Mouse (Mus musculus): ENCODE measurements around the gene Umad1. TPM values are rescaled to one million over a fixed set of nuclear protein-coding genes. Genes with fewer than 3 reads are reported as not detected.

The Umad1 gene
- polyA plus RNA-seq, 1 experiment from 2014 or later = 19.7 TPM

DNA sequence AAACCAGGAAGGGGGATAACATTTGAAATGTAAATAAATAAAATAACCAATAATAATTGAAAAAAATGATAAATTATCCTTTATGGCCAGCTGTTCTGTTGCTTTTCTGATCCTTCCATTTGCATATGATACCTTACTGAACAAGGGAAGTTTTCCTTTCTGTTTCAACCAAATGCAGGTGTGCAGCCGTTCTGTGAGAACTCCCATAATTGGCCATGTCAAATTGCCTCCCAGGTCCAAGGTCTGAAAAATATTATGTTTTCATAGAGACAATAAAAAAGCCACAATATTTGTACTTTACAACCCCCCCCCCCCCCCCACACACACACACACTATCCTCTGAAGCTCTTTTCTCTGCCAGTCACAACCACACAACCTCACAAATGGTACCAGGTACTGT, 206.3 kb downstream of the Umad1 start:
- no peak overlapping the region for H3K27ac ChIP-seq (replicated peaks; ENCODE audit: low read depth, low read length)
- H3K4me2 ChIP-seq (ENCODE audit: low read depth, low read length) = no peak overlapping the region
- no peaks in the 10 kb centered on the region for H3K27me3 ChIP-seq (ENCODE audit: control insufficient read depth, insufficient read depth, low read length)
- DNase-seq (ENCODE audit: low spot score) (no peak), ATAC-seq (replicated peaks; ENCODE audit: insufficient number of reproducible peaks, low FRiP score, low TSS enrichment, low read depth) (no peak)
- no peaks in the 10 kb centered on the region for H3K4me1 ChIP-seq (ENCODE audit: control insufficient read depth, insufficient read depth, low read length)
- no peaks in the 10 kb centered on the region for H3K9me3 ChIP-seq (replicated peaks; ENCODE audit: control insufficient read depth, low read length)
- H3K36me3 ChIP-seq (replicated peaks; ENCODE audit: control insufficient read depth, insufficient read depth, low read depth, low read length) = no peaks in the 10 kb centered on the region
- WGBS = 67% methylated on average over 1 of the region's 1 CpGs
- H3K9ac ChIP-seq (replicated peaks; ENCODE audit: low read length) = no peak overlapping the region
- no peak overlapping the region for H3K4me3 ChIP-seq (ENCODE audit: low read depth, low read length)

DNA sequence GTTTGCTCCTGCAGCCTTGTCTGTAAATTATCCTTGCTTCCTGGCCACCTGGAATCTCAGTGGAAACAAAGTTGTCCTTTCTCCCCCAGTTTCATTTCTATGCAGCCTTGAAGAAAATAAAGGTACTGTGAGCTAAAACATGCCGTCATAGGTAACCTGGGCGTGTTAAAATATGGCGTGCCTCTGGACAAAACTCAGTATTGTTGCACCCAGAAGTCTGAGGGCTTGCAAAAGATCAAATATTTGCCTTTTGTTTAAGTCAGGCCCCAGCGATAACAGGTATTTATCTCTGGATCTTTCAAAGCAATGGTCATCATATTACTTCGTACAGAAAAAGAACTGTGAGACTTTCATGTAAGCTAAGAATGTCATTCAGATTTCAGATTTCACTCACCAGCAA, 206.9 kb downstream of the Umad1 start:
- H3K9ac ChIP-seq (replicated peaks; ENCODE audit: low read length) = no peak overlapping the region

DNA sequence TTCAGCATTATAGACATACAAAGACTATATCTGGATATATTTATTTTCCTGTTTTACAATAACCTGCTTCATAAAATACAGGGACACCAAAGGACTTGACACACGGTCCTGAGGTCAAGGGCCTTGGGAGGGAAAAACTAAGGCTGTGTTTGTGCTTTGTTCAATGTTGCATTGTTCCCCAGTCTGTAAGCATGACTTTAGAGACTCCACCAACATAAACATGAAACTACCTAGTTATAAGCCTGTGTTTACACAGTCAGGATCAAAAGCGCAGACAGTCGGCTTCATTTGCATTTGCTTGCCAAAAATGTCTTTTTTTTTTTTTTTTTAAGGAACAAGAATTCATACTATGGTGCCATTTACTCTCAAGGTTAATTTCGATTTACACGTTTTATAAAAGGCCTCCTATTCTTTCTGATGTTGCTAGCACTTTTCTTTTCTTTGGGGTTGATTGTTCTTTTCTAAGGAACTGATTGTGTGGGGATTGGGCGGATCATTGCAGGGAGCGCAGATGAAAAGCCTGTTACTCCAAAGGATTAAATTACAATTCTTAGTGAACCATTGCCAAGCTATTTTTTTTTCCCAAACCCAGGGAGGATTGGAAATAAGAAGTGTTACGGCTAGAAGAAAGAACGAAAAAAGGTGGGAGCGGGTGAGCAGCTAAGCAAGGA, 208.7 kb downstream of the Umad1 start:
- Histone ChIP-seq H3K27me3 (ENCODE audit: control insufficient read depth, insufficient read depth, low read length) (no peaks in the 10 kb centered on the region), H3K27ac (replicated peaks; ENCODE audit: low read depth, low read length) (no peak overlapping the region), H3K4me3 (ENCODE audit: low read depth, low read length) (no peak overlapping the region), H3K4me2 (ENCODE audit: low read depth, low read length) (no peak overlapping the region), H3K36me3 (replicated peaks; ENCODE audit: control insufficient read depth, insufficient read depth, low read depth, low read length) (no peaks in the 10 kb centered on the region), H3K9me3 (replicated peaks; ENCODE audit: control insufficient read depth, low read length) (no peaks in the 10 kb centered on the region), H3K4me1 (ENCODE audit: control insufficient read depth, insufficient read depth, low read length) (no peaks in the 10 kb centered on the region), H3K9ac (replicated peaks; ENCODE audit: low read length) (no peak overlapping the region)
- WGBS = 58% methylated on average over 10 of the region's 10 CpGs
- ATAC-seq (replicated peaks; ENCODE audit: insufficient number of reproducible peaks, low FRiP score, low TSS enrichment, low read depth) (no peak), DNase-seq (ENCODE audit: low spot score) (no peak)

More for the DNA sequence above, 206.9 kb downstream of the Umad1 start:
- no peaks in the 10 kb centered on the region for H3K27me3 ChIP-seq (ENCODE audit: control insufficient read depth, insufficient read depth, low read length)
- H3K4me2 ChIP-seq (ENCODE audit: low read depth, low read length) = no peak overlapping the region
- no peaks in the 10 kb centered on the region for H3K9me3 ChIP-seq (replicated peaks; ENCODE audit: control insufficient read depth, low read length)
- H3K36me3 ChIP-seq (replicated peaks; ENCODE audit: control insufficient read depth, insufficient read depth, low read depth, low read length) = no peaks in the 10 kb centered on the region
- 76% methylated on average over 5 of the region's 5 CpGs for WGBS
- H3K4me1 ChIP-seq (ENCODE audit: control insufficient read depth, insufficient read depth, low read length) = no peaks in the 10 kb centered on the region
- H3K4me3 ChIP-seq (ENCODE audit: low read depth, low read length) = no peak overlapping the region
- ATAC-seq (replicated peaks; ENCODE audit: insufficient number of reproducible peaks, low FRiP score, low TSS enrichment, low read depth) (no peak), DNase-seq (ENCODE audit: low spot score) (no peak)
- H3K27ac ChIP-seq (replicated peaks; ENCODE audit: low read depth, low read length) = no peak overlapping the region

DNA sequence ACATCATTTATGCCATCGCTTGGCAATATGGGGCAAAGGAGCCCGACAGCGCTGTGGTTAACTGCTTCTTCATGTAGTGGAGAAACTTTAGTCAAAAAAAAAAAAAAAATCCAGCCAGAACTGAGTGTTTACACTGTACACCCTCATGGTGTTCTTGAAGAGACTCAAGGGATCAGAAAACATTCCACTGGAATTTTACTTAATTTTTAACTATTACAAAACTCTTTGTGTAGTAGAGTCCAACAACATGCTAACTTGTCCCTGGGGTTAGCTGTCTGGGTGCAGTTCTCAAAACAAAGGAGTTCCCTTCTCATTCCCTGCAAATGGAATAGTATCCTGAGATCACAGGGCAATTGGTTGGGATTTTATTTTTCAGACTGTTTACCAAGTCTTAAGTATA, 210.8 kb downstream of the Umad1 start:
- Histone ChIP-seq H3K36me3 (replicated peaks; ENCODE audit: control insufficient read depth, insufficient read depth, low read depth, low read length) (no peaks in the 10 kb centered on the region), H3K4me3 (ENCODE audit: low read depth, low read length) (no peak overlapping the region), H3K9me3 (replicated peaks; ENCODE audit: control insufficient read depth, low read length) (no peaks in the 10 kb centered on the region), H3K27me3 (ENCODE audit: control insufficient read depth, insufficient read depth, low read length) (no peaks in the 10 kb centered on the region), H3K4me1 (ENCODE audit: control insufficient read depth, insufficient read depth, low read length) (no peaks in the 10 kb centered on the region), H3K4me2 (ENCODE audit: low read depth, low read length) (no peak overlapping the region), H3K9ac (replicated peaks; ENCODE audit: low read length) (no peak overlapping the region), H3K27ac (replicated peaks; ENCODE audit: low read depth, low read length) (no peak overlapping the region)
- 88% methylated on average over 3 of the region's 3 CpGs for WGBS
- ATAC-seq (replicated peaks; ENCODE audit: insufficient number of reproducible peaks, low FRiP score, low TSS enrichment, low read depth) = no peak
- DNase-seq (ENCODE audit: low spot score) = no peak

DNA sequence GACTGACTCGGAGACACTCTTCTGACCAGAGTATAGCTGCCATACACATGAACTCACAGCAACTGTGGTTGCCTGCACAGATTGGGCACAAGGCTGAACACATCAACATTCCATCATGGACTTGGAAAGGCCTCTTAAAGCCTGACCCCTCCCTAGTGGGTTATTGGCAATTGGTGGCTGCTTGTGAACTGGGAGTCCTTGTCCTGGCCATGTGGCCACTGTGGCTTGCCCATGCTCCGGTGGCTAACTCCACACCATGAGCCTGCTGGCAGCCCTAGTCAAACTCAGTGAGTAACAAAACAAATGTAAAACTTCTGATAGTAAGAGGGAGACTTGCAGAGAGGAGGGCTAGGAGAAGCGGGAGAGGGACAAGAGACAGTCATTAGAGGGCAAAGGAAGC, 213.0 kb downstream of the Umad1 start:
- Histone ChIP-seq H3K27me3 (ENCODE audit: control insufficient read depth, insufficient read depth, low read length) (no peaks in the 10 kb centered on the region), H3K4me2 (ENCODE audit: low read depth, low read length) (no peak overlapping the region), H3K36me3 (replicated peaks; ENCODE audit: control insufficient read depth, insufficient read depth, low read depth, low read length) (no peaks in the 10 kb centered on the region), H3K4me3 (ENCODE audit: low read depth, low read length) (no peak overlapping the region), H3K27ac (replicated peaks; ENCODE audit: low read depth, low read length) (no peak overlapping the region), H3K9ac (replicated peaks; ENCODE audit: low read length) (no peak overlapping the region), H3K4me1 (ENCODE audit: control insufficient read depth, insufficient read depth, low read length) (no peaks in the 10 kb centered on the region), H3K9me3 (replicated peaks; ENCODE audit: control insufficient read depth, low read length) (no peaks in the 10 kb centered on the region)
- DNase-seq (ENCODE audit: low spot score) = no peak
- ATAC-seq (replicated peaks; ENCODE audit: insufficient number of reproducible peaks, low FRiP score, low TSS enrichment, low read depth) = no peak
- WGBS = 85% methylated on average over 3 of the region's 3 CpGs

DNA sequence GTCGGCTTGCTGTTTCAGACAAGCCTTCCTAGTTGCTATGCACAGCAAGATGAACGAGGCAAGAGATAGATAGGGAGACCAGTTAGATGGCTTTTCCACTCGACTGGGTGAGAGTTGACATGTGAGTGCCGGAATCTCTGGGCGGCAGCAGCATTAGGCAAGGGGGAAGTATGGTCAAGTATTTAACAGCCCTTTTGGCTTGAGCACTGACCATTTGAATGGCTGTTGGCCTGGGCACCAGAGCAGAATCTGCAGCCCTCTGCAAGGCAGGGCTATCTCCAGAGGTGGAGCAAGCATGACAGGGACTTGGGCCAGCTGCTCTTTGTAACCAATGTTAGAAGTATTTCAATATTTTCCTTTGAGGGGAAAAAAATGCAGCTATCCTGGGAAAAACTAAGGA, 213.8 kb downstream of the Umad1 start:
- H3K36me3 ChIP-seq (replicated peaks; ENCODE audit: control insufficient read depth, insufficient read depth, low read depth, low read length) = no peaks in the 10 kb centered on the region
- no peaks in the 10 kb centered on the region for H3K4me1 ChIP-seq (ENCODE audit: control insufficient read depth, insufficient read depth, low read length)
- no peak for DNase-seq (ENCODE audit: low spot score)
- no peaks in the 10 kb centered on the region for H3K27me3 ChIP-seq (ENCODE audit: control insufficient read depth, insufficient read depth, low read length)
- H3K27ac ChIP-seq (replicated peaks; ENCODE audit: low read depth, low read length) = no peak overlapping the region
- no peak overlapping the region for H3K4me2 ChIP-seq (ENCODE audit: low read depth, low read length)
- WGBS = 83% methylated on average over 5 of the region's 5 CpGs
- no peak overlapping the region for H3K4me3 ChIP-seq (ENCODE audit: low read depth, low read length)
- no peak for ATAC-seq (replicated peaks; ENCODE audit: insufficient number of reproducible peaks, low FRiP score, low TSS enrichment, low read depth)
- no peaks in the 10 kb centered on the region for H3K9me3 ChIP-seq (replicated peaks; ENCODE audit: control insufficient read depth, low read length)
- no peak overlapping the region for H3K9ac ChIP-seq (replicated peaks; ENCODE audit: low read length)

DNA sequence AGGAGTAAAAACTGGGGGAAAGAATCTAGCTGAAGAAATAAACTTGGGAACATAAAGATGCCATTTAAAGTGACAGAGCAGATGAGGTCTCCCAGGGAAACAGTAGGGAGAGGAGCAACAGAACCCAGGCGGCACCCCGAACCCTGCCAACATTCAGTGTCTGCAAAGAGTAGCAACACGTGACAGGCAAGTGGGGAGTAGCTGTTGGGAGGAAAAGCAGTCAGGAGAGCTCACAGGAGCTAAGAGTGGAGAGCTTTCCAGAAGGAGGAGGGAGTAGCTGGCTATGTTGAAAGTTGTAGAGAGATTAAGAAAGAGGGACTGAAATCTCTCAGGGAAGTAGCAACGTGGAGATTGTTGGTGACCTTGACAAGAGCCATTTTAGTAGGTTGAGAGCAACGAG, 214.4 kb downstream of the Umad1 start:
- H3K36me3 ChIP-seq (replicated peaks; ENCODE audit: control insufficient read depth, insufficient read depth, low read depth, low read length) = no peaks in the 10 kb centered on the region
- no peak overlapping the region for H3K9ac ChIP-seq (replicated peaks; ENCODE audit: low read length)
- no peak for ATAC-seq (replicated peaks; ENCODE audit: insufficient number of reproducible peaks, low FRiP score, low TSS enrichment, low read depth)
- no peaks in the 10 kb centered on the region for H3K27me3 ChIP-seq (ENCODE audit: control insufficient read depth, insufficient read depth, low read length)
- no peaks in the 10 kb centered on the region for H3K4me1 ChIP-seq (ENCODE audit: control insufficient read depth, insufficient read depth, low read length)
- H3K9me3 ChIP-seq (replicated peaks; ENCODE audit: control insufficient read depth, low read length) = no peaks in the 10 kb centered on the region
- H3K27ac ChIP-seq (replicated peaks; ENCODE audit: low read depth, low read length) = no peak overlapping the region
- H3K4me2 ChIP-seq (ENCODE audit: low read depth, low read length) = no peak overlapping the region
- no peak for DNase-seq (ENCODE audit: low spot score)
- WGBS = 56% methylated on average over 5 of the region's 5 CpGs
- H3K4me3 ChIP-seq (ENCODE audit: low read depth, low read length) = no peak overlapping the region

DNA sequence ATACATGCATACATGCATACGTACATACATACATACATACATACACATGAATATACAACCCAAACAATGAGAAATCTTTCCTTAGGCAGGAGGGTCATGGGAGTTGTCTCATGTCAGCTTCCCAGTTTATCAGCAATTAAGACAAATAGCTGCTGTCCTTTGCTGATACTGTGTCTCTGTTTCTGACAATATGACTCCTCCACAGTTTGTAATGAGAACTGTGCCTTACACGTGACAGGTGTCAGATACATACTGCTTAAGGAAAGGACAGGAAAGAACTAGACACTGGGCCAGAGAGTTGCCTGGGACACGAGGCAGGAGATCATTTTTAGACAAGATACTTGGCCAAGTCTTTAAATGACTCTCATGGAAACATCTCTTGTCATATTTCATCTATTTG, 215.2 kb downstream of the Umad1 start:
- Histone ChIP-seq H3K4me3 (ENCODE audit: low read depth, low read length) (no peak overlapping the region), H3K9me3 (replicated peaks; ENCODE audit: control insufficient read depth, low read length) (no peaks in the 10 kb centered on the region), H3K4me2 (ENCODE audit: low read depth, low read length) (no peak overlapping the region), H3K27ac (replicated peaks; ENCODE audit: low read depth, low read length) (no peak overlapping the region), H3K9ac (replicated peaks; ENCODE audit: low read length) (no peak overlapping the region), H3K27me3 (ENCODE audit: control insufficient read depth, insufficient read depth, low read length) (no peaks in the 10 kb centered on the region), H3K4me1 (ENCODE audit: control insufficient read depth, insufficient read depth, low read length) (no peaks in the 10 kb centered on the region), H3K36me3 (replicated peaks; ENCODE audit: control insufficient read depth, insufficient read depth, low read depth, low read length) (no peaks in the 10 kb centered on the region)
- WGBS = 79% methylated on average over 3 of the region's 3 CpGs
- DNase-seq (ENCODE audit: low spot score) (no peak), ATAC-seq (replicated peaks; ENCODE audit: insufficient number of reproducible peaks, low FRiP score, low TSS enrichment, low read depth) (no peak)

Data from embryonic facial prominence, embryonic 11.5 days (tissue).